Mouse (Mus musculus) cerebellum, adult 2 months (tissue): Measurements from ENCODE around the gene Ednrb.

Experiments used
- CTCF ChIP-seq: fragments of 200-500 bp; IDR thresholded peaks from 2 replicates; pipeline ENCODE4 v1.5.1; 2011; ENCODE audit warnings: low read depth, mild to moderate bottlenecking, control low read depth, low read length, moderate library complexity, borderline replicate concordance; ENCODE audit not compliant: insufficient read depth
- POLR2A ChIP-seq: fragments of 200-500 bp; IDR thresholded peaks from 2 replicates; pipeline ENCODE4 v1.6.1; 2011; ENCODE audit warnings: low read length, control low read depth, borderline replicate concordance; ENCODE audit not compliant: insufficient read depth

GRCm38 (mm10) chr14:103779276-103779675 lies 64.9 kb downstream of the Ednrb start:
- no peak for TF ChIP-seq CTCF
- no peak for TF ChIP-seq POLR2A
